Mouse (Mus musculus) erythroblast, embryonic 14.5 days (primary cell): ENCODE data around the gene Ttc14.

ENCODE experiments used
- GATA1 ChIP-seq: IDR thresholded peaks from 2 replicates; pipeline ENCODE4 v1.6.1; 2012; ENCODE audit warnings: low read length, inconsistent platforms, mixed read lengths
- TAL1 ChIP-seq: IDR thresholded peaks from 3 replicates; pipeline ENCODE4 v1.6.1; 2012; ENCODE audit warnings: low read length, inconsistent platforms, mixed read lengths

GRCm38 (mm10) chr3:33832351-33832750 lies 32.7 kb downstream of the Ttc14 start:
- no peak for TF ChIP-seq GATA1
- TF ChIP-seq TAL1: no peak
